Mouse (Mus musculus) embryo, embryonic 9.5 days (tissue): ENCODE measurements around the gene 4933424G06Rik.

Experiments used
- DNase-seq: peaks from one replicate; pipeline ENCODE4 v3.0.0-alpha.2; 2017; ENCODE audit errors: extremely low spot score

4933424G06Rik gene

GRCm38 (mm10) chr1:36768786-36769185, 58.8 kb downstream of the 4933424G06Rik start:
- no peak for DNase-seq

GRCm38 (mm10) chr1:36769951-36770350, 60.0 kb downstream of the 4933424G06Rik start:
- no peak for DNase-seq

DNA sequence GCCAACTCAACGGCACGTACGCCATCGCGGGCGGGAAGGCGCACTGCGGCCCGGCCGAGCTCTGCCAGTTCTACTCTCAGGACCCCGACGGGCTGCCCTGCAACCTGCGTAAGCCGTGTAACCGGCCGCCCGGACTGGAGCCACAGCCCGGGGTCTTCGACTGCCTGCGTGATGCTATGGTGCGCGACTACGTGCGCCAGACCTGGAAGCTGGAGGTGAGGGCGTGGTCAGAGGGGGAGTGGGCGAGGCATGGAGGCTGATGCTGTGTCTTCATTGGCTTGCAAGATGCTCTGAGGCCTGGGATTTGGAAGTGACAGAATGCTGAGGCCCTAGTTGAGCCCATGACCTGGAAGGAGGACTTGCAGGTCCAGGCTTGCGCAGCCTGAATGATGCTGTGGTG, 61.0 kb downstream of the 4933424G06Rik start:
- DNase-seq = peak; percentile 45

DNA sequence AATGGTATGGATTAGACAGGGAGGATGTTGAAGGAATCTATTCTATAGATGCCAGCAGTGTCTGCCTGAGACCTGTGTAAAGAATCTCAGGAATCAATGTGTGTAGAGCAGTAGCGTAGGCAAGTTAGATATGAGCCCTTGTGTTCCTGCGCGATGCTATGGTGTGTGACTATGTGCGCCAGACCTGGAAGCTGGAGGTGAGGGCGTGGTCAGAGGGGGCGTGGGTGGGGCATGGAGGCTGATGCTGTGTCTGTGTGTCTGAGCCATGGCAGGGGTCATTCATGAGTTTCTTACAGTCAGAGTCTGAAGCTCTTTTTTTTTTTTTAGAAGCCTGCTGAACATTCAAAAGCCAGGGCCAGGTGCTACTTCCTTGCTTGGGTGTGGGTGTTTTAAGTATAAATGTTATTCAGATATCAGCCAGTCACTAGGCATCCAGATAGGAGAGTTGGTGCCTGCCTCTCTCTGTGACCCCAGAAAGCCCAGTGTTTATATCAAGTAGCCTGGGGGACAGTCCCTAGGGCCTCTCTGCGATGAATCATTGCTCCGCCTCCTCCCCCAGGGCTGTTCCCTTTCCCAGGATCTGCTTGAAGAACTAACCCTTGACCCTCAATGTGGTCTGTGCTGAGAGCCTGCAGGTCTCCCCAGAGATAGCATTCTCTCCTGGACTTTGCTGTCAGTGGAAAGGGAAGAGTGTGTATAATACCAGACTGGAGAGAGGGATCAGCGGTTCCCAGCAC, 62.4 kb downstream of the 4933424G06Rik start:
- DNase-seq = no peak

- DNase-seq = no peak
Measured at GRCm38 (mm10) chr1:36780793-36781192, 70.8 kb downstream of the 4933424G06Rik start.

GRCm38 (mm10) chr1:36782476-36782875, 72.5 kb downstream of the 4933424G06Rik start:
- no peak for DNase-seq

DNA sequence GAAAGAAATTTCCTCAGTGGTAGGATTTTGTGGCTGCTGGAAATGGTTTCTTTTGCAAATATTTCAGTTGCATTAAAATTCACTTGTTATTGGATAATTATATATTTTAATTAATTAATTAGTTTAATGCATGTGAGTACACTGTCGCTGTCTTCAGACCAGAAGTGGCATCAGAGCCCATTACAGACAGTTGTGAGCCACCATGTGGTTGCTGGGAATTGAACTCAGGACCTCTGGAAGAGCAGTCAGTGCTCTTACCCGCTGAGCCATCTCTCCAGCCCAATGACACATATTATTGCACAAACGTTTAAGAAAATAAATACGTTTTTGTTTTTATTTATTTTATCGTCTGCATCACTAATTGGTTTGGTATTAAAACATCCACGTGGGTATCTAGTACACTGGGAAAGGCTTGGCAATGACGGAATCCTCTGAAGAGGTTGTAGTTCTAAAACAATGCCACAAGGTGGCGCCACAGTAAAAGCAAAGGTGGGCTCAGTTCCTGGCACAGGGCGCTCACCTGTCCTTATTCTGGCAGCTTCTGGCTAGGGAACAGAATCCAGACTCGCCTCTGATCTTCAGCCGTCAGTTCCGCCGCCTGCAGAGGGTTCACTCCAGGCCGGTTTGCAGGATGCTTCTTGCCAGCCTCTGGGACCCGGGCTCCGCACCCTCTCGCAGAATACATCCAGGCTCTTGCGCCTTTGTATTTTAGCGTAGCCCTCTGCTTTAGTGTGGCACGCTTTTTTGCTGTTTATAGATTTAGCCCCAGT, 74.6 kb downstream of the 4933424G06Rik start:
- peak; percentile 84 for DNase-seq

- peak; percentile 43 for DNase-seq
Measured at GRCm38 (mm10) chr1:36785238-36785641, 75.3 kb downstream of the 4933424G06Rik start.

DNA sequence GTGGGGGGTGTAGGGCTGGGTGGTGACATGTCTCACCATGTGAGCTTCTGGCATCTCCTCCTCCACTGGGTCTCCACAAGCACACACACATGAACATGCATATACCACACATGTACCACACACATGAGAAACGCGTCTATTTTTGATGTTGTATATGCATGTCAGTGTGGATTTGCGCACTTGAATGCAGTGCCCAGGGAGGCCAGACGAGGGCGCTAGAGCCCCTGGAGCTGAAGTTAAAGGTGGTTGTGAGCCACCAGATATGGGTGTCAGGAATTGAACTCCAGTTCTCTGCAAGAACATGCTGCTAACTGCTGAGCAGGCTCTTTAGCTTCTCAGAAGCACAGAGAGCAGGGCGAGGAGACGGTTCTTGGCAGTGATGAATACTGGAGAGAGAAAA, 76.4 kb downstream of the 4933424G06Rik start:
- peak; percentile 14 for DNase-seq

- DNase-seq = no peak
Measured at GRCm38 (mm10) chr1:36789416-36789815, 79.5 kb downstream of the 4933424G06Rik start.

DNA sequence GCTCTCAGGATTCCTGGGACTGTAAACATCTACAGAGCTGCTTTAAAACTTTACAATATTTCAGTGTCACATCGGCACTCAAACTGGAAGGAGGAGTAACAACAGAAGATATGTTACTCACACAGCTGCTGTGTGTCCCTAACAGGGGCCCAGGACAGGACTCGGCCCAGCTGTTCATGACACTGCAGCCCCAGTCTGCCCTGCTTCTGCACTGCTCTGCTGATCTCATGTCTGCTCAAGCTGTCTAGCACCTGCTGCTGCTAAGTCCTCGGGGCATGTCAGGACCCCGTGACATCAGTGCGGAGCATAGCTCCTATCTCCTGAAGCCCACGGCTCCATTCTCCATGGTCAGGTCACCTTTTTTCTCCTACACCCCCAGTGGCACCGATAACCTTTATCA, 86.8 kb downstream of the 4933424G06Rik start:
- DNase-seq = no peak

DNA sequence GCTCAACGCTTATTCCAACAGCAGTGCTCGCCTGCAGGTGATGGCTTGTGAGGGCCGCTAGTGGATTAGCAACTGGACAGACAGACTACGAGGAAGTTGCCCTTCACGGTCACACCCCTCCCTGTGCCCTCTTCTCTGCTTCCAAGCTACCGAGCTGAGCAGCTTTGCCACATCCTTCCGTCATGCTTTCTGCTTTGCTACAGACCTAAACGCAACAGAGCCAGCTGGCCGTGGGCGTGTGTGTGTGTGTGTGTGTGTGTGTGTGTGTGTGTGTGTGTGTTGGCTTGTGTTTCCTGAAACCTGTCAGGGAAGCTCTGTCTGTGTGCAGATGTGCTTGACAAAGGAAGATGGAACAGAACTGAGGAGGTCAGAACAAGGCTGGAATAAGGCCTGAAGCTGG, 87.5 kb downstream of the 4933424G06Rik start:
- no peak for DNase-seq

DNA sequence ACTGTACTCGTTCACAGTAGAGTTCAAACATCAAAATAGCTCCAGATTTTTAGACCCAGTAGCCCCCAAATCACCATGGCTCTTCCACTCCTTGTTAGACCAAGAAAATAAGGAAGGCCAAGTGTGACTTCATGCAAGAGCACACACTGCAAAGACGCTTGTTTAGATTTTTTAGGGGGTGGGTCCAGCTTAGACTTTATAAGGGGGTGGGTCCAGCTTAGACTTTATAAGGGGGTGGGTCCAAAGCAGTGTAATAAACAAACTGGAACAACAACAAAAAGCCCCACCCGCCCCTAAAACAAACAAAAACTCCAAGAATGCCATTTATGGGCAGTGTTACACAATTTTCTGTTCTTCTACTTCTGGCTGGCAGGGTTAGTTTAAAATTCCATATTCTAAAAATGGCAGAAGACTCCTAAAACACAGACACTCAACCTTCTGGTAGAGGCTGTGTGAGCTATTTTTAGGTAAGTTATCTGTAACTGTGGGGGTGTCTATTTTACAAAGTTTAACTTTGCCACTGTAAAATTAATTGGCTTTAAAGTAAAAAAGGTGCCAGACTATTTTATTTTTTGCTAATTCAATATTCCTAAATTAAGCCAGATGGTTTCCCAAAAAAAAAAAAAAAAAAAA, 90.5 kb downstream of the 4933424G06Rik start:
- DNase-seq = no peak

DNA sequence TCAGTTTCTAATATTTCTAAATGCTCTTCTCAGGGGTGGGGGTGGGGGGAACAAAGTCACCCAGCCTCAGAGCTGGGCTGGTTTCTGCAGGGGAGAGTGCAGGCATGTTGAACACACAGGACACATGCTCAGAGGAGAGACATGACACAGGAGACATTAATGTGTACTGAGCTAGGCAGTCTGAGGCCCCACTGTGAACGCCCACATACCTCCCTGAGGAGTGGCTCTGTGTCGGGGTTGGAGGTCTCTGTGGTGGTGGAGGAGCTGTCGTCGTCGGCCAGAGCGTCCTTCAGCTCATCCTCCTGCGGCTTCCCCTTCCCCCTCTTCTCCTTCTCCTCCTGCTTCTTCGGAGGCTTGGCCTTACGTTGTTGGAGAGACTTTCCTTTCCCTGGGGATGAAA, 94.3 kb downstream of the 4933424G06Rik start:
- no peak for DNase-seq

DNA sequence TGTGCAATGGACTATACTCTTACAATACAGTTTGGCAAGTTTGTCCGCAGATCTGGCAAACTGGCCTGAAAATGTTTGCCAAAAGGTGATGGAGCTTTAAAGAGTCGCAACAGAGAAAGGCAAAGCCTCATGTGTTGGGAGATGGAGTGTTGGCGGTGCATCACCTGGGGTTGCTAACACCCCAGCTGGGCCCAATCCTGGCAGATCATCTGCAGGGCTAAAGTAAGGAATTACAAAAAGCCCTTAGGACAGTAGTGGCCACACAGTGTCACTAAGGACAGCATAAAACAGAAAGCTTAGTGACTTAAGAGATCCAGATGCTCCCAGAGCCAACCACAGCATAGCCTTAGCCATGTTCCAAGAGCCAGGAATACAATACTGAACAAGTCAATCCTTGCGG, 94.9 kb downstream of the 4933424G06Rik start:
- no peak for DNase-seq

GRCm38 (mm10) chr1:36806181-36806905, 96.4 kb downstream of the 4933424G06Rik start:
- DNase-seq = no peak

GRCm38 (mm10) chr1:36807086-36807485, 97.1 kb downstream of the 4933424G06Rik start:
- DNase-seq = no peak
